Mouse (Mus musculus) midbrain, embryonic 10.5 days (tissue): ENCODE results near the gene Tmed1. TPM values are rescaled to one million over a fixed set of nuclear protein-coding genes. Genes with fewer than 3 reads are reported as not detected.
"Not testable (repeated sequence)": the region's sequence is repeated elsewhere in the genome, so short reads cannot be mapped to it uniquely, and the experiment has no call there.

Experiments
- DNase-seq: peaks from one replicate; pipeline ENCODE4 v3.0.0-alpha.2; 2017; ENCODE audit warnings: low spot score
- H3K27ac ChIP-seq: fragments of 300-500 bp; sonication (generic); replicated peaks from 2 replicates; pipeline ENCODE4 v1.5.1; 2016; ENCODE audit warnings: mild to moderate bottlenecking
- H3K27me3 ChIP-seq: fragments of 300-500 bp; sonication (generic); 2 replicates; pipeline ENCODE4 v1.6.1; 2016; ENCODE audit warnings: low read depth, mild to moderate bottlenecking; ENCODE audit not compliant: poor library complexity, severe bottlenecking
- H3K36me3 ChIP-seq: fragments of 300-500 bp; sonication (generic); 2 replicates; pipeline ENCODE4 v1.6.1; 2016; ENCODE audit warnings: mild to moderate bottlenecking, moderate library complexity
- H3K4me1 ChIP-seq: fragments of 300-500 bp; sonication (generic); 2 replicates; pipeline ENCODE4 v1.6.1; 2016
- H3K4me3 ChIP-seq: fragments of 300-500 bp; sonication (generic); 2 replicates; pipeline ENCODE4 v1.5.1; 2016; ENCODE audit warnings: mild to moderate bottlenecking, moderate library complexity
- H3K9me3 ChIP-seq: fragments of 300-500 bp; sonication (generic); replicated peaks from 2 replicates; pipeline ENCODE4 v1.6.1; 2016; ENCODE audit warnings: mild to moderate bottlenecking
- WGBS: fragments of 180-500 bp; shearing (Covaris S2); methylation state at CpG from one replicate; pipeline ENCODE4 v1.1.7; 2016; 5-methylcytosine and 5-hydroxymethylcytosine counted together
- polyA plus RNA-seq: library from polyadenylated mRNA; unstranded; fragments of >200 nt; fragmentation: Nextera tagmentation; extraction: Ambion mirVana; gene quantifications from 2 replicates; pipeline ENCODE4 v1.2.1, GENCODE M21; 2016

The Tmed1 gene
- polyA plus RNA-seq, 1 experiment from 2014 or later = 116 TPM

DNA sequence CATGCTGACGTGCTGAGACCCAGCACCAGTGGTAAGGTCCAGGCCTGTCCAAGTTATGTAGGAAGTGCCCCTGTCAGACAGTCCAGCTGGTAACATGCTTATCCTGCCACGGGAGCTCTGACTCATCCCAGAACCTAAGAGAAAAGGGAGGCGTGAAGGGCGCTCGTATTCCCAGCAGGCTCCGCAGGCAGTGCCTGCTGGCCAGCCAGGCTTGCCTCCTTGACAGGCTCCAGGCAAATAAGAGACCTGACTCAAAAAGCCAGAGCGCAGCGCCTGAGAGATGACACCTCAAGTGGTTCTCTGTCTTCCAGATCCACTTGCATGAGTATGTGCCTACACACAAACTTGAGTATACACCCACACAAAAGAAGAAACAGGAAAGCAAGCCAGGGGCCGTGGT is 15.3 kb downstream of the Tmed1 start:
- Histone ChIP-seq H3K27me3 (no peaks in the 10 kb centered on the region), H3K36me3 (peaks cover 72% of the 10 kb centered on the region), H3K4me3 (no peak overlapping the region), H3K27ac (no peak overlapping the region), H3K9me3 (no peaks in the 10 kb centered on the region), H3K4me1 (0 out of 2 replicates have a peak, but pooled peaks cover 4% of the 10 kb centered on the region)
- no peak for DNase-seq
- WGBS = 89% methylated on average over 9 of the region's 9 CpGs

DNA sequence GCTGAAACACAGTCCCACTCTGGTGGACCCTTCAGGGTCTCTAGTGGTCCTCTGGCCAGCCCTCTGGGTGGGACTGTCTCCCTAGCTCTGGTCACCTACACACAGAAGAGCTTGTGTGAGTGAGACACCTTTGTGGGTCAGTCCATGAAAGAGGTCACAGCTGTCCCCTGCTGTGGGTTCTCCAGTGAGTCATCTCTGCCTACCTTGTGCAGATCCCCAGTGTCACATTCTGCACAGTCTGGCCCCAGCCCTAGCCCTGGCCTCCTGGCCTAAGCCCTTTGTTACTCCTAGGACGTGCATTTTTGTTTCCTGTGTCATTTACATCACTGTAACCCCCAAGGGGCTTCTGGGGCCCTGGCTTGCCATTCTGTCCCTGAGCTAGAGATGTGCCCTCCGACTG is 16.1 kb downstream of the Tmed1 start:
- no peak overlapping the region for H3K27ac ChIP-seq
- H3K4me1 ChIP-seq = 0 out of 2 replicates have a peak, but pooled peaks cover 4% of the 10 kb centered on the region
- DNase-seq = no peak
- WGBS = 57% methylated on average over 2 of the region's 2 CpGs
- H3K9me3 ChIP-seq = no peaks in the 10 kb centered on the region
- no peak overlapping the region for H3K4me3 ChIP-seq
- H3K27me3 ChIP-seq = no peaks in the 10 kb centered on the region
- peaks cover 68% of the 10 kb centered on the region for H3K36me3 ChIP-seq

DNA sequence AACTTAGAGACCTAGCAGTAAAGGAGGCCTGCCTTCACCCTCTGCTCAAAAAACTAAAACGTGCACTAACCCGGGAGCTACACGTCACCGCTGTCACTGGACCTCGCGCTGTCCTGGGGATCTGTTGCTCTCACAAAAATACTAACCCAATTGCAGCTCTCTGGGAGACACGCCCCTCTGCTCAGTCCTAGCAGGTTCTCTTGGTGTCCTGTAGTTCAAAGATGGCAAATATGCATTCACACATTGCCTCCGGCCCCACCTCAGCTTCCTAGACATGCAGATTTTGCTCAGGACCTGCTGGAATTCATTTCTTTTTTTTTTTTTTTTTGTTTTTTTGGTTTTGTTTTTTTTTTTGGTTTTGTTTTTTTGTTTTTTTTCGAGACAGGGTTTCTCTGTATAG is 19.4 kb downstream of the Tmed1 start:
- WGBS = 94% methylated on average over 9 of the region's 9 CpGs
- Histone ChIP-seq H3K4me1 (0 out of 2 replicates have a peak, but pooled peaks cover 4% of the 10 kb centered on the region), H3K27ac (no peak overlapping the region), H3K36me3 (peaks cover 75% of the 10 kb centered on the region), H3K9me3 (no peaks in the 10 kb centered on the region), H3K27me3 (no peaks in the 10 kb centered on the region), H3K4me3 (no peak overlapping the region)
- no peak for DNase-seq

DNA sequence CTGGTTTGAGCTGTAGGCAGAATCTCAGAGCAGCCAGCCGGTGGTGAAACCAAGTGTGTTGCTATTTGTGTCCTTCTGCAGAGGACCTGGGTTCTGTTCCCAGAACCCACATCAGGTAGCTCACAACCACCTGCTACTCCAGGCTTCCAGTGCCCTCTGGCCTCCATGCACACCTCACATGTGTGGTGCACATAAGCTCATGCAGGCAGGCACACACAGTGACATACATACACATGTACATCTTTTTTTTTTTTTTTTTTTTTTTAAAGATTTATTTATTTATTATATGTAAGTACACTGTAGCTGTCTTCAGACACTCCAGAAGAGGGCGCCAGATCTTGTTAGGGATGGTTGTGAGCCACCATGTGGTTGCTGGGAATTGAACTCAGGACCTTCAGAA is 21.8 kb downstream of the Tmed1 start:
- not testable (repeated sequence) for H3K4me3 ChIP-seq, H3K9me3 ChIP-seq, H3K27ac ChIP-seq, H3K27me3 ChIP-seq, H3K4me1 ChIP-seq, DNase-seq
- H3K36me3 ChIP-seq = peaks cover 75% of the 10 kb centered on the region
- WGBS = 95% methylated on average over 1 of the region's 2 CpGs

DNA sequence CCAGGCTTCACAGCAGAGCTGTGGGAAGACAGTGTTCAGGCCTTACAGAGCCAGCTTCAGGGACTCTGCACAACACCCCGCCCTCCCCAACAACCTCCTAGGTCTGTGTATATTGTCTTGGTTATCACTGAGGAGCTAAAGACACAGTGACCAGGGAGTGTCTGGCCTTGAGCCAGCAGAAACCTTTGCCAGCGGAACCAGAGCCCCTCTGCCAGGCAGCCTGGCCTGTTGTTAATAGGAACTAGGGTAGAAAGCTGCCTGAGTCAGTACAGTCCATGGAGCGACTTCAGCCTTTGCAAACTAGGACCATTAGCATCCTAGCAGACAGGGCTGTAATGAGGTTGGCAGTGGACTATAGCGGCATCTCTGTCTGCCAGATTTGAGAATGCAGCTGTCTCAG is 26.0 kb downstream of the Tmed1 start:
- 95% methylated on average over 4 of the region's 4 CpGs for WGBS
- H3K27me3 ChIP-seq = no peaks in the 10 kb centered on the region
- no peak for DNase-seq
- no peaks in the 10 kb centered on the region for H3K9me3 ChIP-seq
- H3K4me3 ChIP-seq = no peak overlapping the region
- H3K36me3 ChIP-seq = peaks cover 91% of the 10 kb centered on the region
- H3K4me1 ChIP-seq = no peaks in the 10 kb centered on the region
- H3K27ac ChIP-seq = no peak overlapping the region

DNA sequence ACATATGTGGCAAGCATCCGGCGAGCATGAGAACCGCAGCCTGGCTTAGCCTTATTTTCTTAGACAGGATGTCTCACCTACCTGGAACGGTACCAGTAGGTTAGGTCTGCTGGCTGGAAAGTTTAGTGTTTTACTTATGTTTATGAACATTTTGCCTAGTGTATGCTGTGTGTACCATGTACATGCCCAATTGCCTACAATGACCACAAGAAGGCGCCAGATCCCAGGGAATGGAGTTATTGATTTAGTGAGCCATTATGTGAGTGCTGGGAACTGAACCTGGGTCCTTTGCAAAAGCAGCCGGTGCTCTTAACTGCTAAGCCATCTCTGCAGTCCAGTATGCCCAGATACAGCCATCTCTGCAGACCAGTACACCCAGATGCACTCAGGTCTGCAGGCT is 32.3 kb downstream of the Tmed1 start:
- Histone ChIP-seq H3K27ac (no peak overlapping the region), H3K4me1 (no peaks in the 10 kb centered on the region), H3K9me3 (peaks cover 9% of the 10 kb centered on the region; the same call in 1 of the 2 replicates), H3K27me3 (no peaks in the 10 kb centered on the region), H3K36me3 (peaks cover 98% of the 10 kb centered on the region), H3K4me3 (no peak overlapping the region)
- no peak for DNase-seq
- WGBS = 95% methylated on average over 6 of the region's 6 CpGs

DNA sequence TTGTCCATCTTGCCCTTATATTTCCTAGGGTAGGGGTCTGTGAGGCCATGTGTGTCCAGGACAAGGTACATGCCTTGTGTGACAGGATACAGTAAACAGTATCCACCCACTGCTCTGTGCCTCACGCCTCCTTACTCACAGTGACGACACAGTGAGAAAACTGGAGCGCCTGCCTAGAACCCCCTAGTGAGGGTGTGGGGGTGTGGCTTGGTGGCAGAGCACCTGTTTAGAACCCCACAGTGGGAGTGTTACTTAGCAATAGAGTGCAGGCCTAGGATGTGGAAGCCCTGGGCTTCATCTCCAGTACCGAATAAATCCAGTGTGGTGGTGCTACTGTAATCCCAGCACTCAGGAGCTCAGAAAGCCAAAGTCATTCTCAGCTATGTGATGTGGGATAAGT is 37.1 kb downstream of the Tmed1 start:
- H3K36me3 ChIP-seq = peaks cover 90% of the 10 kb centered on the region
- no peak overlapping the region for H3K4me3 ChIP-seq
- peaks cover 6% of the 10 kb centered on the region; the same call in 1 of the 2 replicates for H3K9me3 ChIP-seq
- H3K27ac ChIP-seq = no peak overlapping the region
- H3K4me1 ChIP-seq = no peaks in the 10 kb centered on the region
- no peak for DNase-seq
- WGBS = 92% methylated on average over 4 of the region's 4 CpGs
- no peaks in the 10 kb centered on the region for H3K27me3 ChIP-seq

DNA sequence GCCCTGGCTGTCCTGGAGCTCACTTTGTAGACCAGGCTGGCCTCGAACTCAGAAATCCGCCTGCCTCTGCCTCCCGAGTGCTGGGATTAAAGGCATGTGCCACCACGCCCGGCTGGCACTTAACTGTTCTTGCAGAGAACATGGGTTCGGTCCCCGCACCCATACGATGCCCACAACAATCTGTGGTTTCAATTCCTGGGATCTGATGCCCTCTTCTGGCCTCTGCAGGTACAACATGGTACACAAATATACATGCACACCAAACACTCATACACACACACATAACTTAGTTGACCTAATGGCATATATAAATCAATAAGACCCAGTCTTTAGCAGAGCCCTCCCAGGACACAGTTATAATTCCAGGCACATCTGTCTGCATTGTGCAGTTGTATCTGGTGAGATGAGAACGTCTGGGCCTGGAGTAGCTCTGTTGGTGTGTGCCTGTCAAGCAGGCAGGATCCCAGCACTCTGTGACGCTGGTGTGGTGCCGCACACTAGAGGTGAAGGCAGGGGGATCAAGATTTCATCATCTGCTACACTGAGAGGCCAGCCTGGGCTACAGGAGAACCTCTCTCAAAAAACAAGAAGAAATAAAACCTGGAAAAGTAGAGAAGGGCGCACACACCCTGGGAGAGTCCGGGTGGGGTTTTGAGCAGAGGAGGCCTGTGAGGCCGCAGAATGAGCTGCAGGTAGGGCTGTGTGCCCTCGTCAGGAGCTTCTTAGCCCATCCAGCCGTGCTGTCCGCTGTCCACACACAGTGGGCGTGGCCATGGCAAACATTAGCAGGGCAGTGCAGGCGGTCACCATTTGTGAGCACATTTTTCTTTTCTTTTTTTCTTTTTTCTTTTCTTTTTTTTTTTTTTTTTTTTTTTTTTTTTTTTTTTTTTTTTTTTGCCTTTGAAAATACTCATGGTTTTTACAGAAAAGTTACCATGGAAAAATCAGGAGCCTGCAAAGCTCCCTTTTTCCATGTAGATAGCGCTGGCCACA is 40.7 kb downstream of the Tmed1 start:
- WGBS = 90% methylated on average over 20 of the region's 20 CpGs
- no peaks in the 10 kb centered on the region for H3K9me3 ChIP-seq
- no peaks in the 10 kb centered on the region for H3K4me1 ChIP-seq
- DNase-seq = peak; percentile 29
- H3K27ac ChIP-seq = no peak overlapping the region
- H3K4me3 ChIP-seq = no peak overlapping the region
- peaks cover 81% of the 10 kb centered on the region for H3K36me3 ChIP-seq
- no peaks in the 10 kb centered on the region for H3K27me3 ChIP-seq

DNA sequence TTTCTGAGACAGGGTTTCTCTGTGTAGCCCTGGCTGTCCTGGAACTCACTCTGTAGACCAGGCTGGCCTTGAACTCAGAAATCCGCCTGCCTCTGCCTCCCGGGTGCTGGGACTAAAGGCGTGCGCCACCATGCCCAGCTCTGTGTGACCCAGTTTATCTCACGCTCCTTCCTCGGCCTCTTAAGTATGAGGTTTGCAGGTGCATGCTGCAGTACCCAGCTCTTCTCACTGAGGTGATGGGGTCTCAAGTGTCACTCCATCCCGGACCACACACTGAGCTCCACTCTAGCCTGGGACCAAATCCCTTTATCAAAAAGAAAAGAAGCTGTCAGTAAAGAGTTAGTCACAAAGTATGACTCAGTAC is 45.5 kb downstream of the Tmed1 start:
- H3K27ac ChIP-seq, DNase-seq, H3K4me3 ChIP-seq, H3K9me3 ChIP-seq, H3K4me1 ChIP-seq, H3K27me3 ChIP-seq: not testable (repeated sequence)
- 93% methylated on average over 7 of the region's 7 CpGs for WGBS
- H3K36me3 ChIP-seq = peaks cover 54% of the 10 kb centered on the region

DNA sequence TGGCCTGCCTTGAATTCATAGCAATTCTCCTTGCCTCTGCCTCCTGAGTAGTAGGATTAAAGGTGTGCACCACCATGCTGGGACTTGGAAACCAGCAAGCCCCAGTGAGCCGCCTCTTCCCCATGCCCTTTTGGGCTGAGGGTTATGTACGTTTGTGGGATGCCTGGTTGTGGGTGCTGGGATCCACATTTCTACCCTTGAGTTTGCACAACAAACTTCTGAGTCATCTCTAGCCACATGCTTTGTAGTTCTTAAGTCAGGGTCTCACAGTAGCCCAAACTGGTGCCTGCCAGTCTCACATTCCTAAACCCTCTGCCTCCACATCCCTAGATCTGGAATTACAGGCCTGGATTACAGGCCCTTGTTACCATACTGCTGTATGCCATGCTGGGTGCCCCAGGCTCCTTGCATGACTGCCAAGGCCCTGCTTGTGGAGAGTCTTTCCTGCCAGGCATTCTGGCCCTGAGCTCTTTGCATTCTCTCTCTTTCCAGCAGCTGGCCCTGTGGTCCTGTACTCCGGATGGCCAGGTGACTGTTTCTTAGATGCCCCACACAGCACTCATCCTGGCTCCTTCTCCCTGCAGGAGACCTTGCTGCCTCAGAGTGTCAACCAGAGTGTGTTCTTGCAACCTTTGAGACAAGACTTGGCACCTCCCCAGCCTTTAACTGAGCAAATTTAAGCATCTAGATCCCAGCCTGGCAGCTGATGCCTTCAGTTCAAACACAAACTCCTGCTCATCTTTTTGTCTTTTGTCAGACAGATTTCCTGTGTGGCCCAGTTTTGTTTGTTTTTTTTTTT is 46.1 kb downstream of the Tmed1 start:
- 0 out of 2 replicates have a peak, but pooled peaks cover 4% of the 10 kb centered on the region for H3K4me1 ChIP-seq
- no peaks in the 10 kb centered on the region for H3K9me3 ChIP-seq
- 89% methylated on average over 3 of the region's 3 CpGs for WGBS
- H3K27me3 ChIP-seq = no peaks in the 10 kb centered on the region
- no peak overlapping the region for H3K27ac ChIP-seq
- H3K36me3 ChIP-seq = peaks cover 53% of the 10 kb centered on the region
- no peak for DNase-seq
- H3K4me3 ChIP-seq = no peak overlapping the region

DNA sequence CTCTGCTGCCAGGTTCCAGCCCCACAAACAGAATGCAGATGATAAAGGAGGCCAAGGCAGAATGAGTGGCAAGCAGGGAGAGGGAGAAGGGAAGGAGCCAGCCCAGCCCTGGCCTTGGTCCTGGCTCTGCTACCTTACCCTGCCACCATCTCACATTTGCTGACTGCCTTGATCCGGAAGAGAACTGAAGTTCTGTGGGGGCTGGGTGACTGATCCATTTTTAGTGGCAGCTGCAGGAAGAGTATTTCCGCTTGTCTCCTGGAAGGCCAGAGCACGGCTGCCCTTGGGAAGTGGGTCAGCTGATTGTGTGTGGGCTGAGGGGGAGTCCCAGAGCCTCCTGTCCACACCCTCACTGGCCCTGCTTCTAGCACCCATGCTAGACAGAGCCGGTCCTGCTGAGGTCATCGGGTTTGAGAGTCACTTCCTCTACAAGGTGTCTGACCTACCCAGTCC is 46.9 kb downstream of the Tmed1 start:
- Histone ChIP-seq H3K36me3 (peaks cover 53% of the 10 kb centered on the region), H3K4me3 (no peak overlapping the region), H3K9me3 (no peaks in the 10 kb centered on the region), H3K4me1 (0 out of 2 replicates have a peak, but pooled peaks cover 4% of the 10 kb centered on the region), H3K27ac (peak overlapping the region; percentile 42; the same call in 1 of the 2 replicates), H3K27me3 (no peaks in the 10 kb centered on the region)
- no peak for DNase-seq
- WGBS = 78% methylated on average over 5 of the region's 5 CpGs

DNA sequence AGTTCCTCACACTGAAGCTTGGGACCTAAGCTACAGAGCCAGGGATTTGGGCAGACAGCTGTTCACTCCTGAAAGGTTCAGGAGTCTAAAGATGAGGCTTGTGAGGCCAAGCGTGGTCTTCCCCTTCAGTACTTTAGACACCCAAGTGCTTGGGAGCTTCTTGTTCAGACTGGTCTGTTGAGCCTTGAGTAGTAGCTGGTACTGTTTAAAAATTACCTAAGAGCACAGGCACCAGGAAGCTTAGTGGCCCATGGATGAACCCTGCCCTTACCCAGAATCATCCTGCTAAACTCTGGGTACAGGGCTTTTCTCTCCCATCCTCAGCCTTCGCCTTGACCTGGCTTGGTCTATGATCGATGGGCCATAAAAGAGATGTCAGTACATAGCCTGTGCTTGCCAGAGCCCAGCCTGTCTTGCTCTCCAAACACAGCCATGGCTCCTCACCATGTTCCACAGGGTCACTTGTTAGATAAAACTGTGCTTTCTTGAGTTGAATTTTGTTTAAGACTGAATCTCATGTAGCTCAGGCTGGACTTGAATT is 49.6 kb downstream of the Tmed1 start:
- no peaks in the 10 kb centered on the region for H3K9me3 ChIP-seq
- no peak overlapping the region for H3K4me3 ChIP-seq
- no peaks in the 10 kb centered on the region for H3K27me3 ChIP-seq
- WGBS = 94% methylated on average over 3 of the region's 3 CpGs
- H3K36me3 ChIP-seq = peaks cover 29% of the 10 kb centered on the region
- no peak for DNase-seq
- H3K27ac ChIP-seq = no peak overlapping the region
- H3K4me1 ChIP-seq = peaks cover 7% of the 10 kb centered on the region; the same call in 1 of the 2 replicates
